Comparison of ENCODE assay signal across 8 mouse cellular contexts in the genomic region with DNA sequence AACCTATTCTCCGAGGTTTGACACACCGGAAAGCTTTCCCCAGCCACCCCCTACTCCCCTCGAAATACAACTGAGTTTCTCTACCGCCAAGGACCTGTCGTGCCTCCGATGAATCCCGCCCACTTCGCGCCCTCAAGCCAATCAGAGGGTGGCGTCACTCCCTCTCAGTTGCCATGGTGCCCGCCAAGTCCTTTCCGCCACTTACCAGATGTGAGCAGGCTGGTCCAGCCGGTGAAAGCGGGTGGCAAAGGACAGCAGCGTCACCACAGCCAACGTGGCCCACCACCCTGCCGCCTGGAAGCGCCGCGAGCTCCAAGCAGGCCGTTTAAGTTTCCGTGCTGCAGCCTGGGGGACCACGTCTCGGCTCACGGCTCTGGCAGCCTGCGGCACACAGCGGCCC. TPM values are rescaled to one million over a fixed set of nuclear protein-coding genes. Genes with fewer than 3 reads are reported as not detected.
DNase-seq lines count a peak whose midpoint lies in the region; ATAC-seq and TF ChIP-seq lines count a peak whose summit lies in the region.

Gene Gstz1, plus strand, starts transcription at position 200 of the 400 bp plus-strand sequence.

- in situ Hi-C loops in CH12.LX (cut with MboI; ENCODE audit: low pct_ligation_motif_present, low pct_unique_long_range_greater_than_20kb, low sequenced_read_pairs), result no loop called here

- peak within 1 kb of the TSS; percentile 92 for H3K9ac ChIP-seq in CH12.LX (ENCODE audit: insufficient read depth, low read depth)
- H3K9ac ChIP-seq in forebrain, embryonic 11.5 days (ENCODE audit: low read length), result peak within 1 kb of the TSS; percentile 63
- H3K9ac ChIP-seq in heart, embryonic 16.5 days (ENCODE audit: low read length), result peak within 1 kb of the TSS; percentile 83
- H3K9ac ChIP-seq in liver, embryonic 15.5 days, result peak within 1 kb of the TSS; percentile 77
- peak within 1 kb of the TSS; percentile 73 for H3K9ac ChIP-seq in neural tube, embryonic 12.5 days

- peak within 1 kb of the TSS; percentile 89 for H3K4me2 ChIP-seq in CH12.LX (ENCODE audit: insufficient read depth, low read depth, poor library complexity, severe bottlenecking)
- H3K4me2 ChIP-seq in forebrain, embryonic 11.5 days (ENCODE audit: low read depth, low read length, severe bottlenecking), result peak within 1 kb of the TSS; percentile 62
- peak within 1 kb of the TSS; percentile 87 for H3K4me2 ChIP-seq in heart, embryonic 16.5 days (ENCODE audit: low read depth, low read length)
- H3K4me2 ChIP-seq in liver, embryonic 15.5 days, result peak within 1 kb of the TSS; percentile 94
- H3K4me2 ChIP-seq in neural tube, embryonic 12.5 days (replicated peaks), result peak within 1 kb of the TSS; percentile 69

- TF ChIP-seq CTCF in CH12.LX (conservative IDR thresholded peaks at IDR 0.05 in 1 of 2, IDR thresholded peaks at IDR 0.05 in 1 of 2; ENCODE audit: low read depth in 2 of 2, low read length in 2 of 2), result no peak
- TF ChIP-seq CTCF in testis, adult 2 months (IDR thresholded peaks at IDR 0.05; ENCODE audit: control insufficient read depth, insufficient read depth, insufficient replicate concordance, low read depth, low read length), result no peak

- peak; percentile 89 for ATAC-seq in forebrain, embryonic 11.5 days (replicated peaks; ENCODE audit: low FRiP score)
- ATAC-seq in heart, embryonic 16.5 days (replicated peaks; ENCODE audit: extremely low read depth, insufficient read depth, low FRiP score), result peak; percentile 81
- ATAC-seq in liver, embryonic 15.5 days (ENCODE audit: insufficient read depth), result peak; percentile 82
- peak; percentile 93 for ATAC-seq in neural tube, embryonic 12.5 days (ENCODE audit: low FRiP score, low read depth)

- H3K27ac ChIP-seq in CH12.LX (ENCODE audit: insufficient read depth, low read depth), result peak within 1 kb of the TSS; percentile 86
- peak within 1 kb of the TSS; percentile 86 for H3K27ac ChIP-seq in forebrain, embryonic 11.5 days (ENCODE audit: low read depth, low read length)
- H3K27ac ChIP-seq in heart, embryonic 16.5 days (ENCODE audit: low read length), result peak within 1 kb of the TSS; percentile 95
- peak within 1 kb of the TSS; percentile 86 for H3K27ac ChIP-seq in liver, embryonic 15.5 days (replicated peaks)
- H3K27ac ChIP-seq in neural tube, embryonic 12.5 days, result peak within 1 kb of the TSS; percentile 84
- H3K27ac ChIP-seq in testis, adult 2 months (ENCODE audit: control insufficient read depth, insufficient read depth, low read depth, low read length), result peak within 1 kb of the TSS; percentile 99

- no peak for TF ChIP-seq EP300 in CH12.LX (IDR thresholded peaks at IDR 0.05; ENCODE audit: low read length)

- peak; percentile 88 for DNase-seq in CH12.LX (ENCODE audit: extremely low read depth)
- peak; percentile 86 for DNase-seq in c-Kit-positive CD71-positive TER-119-negative erythroid progenitor cells, embryonic 14.5 days (ENCODE audit: low read depth)
- DNase-seq in forebrain, embryonic 11.5 days (ENCODE audit: low spot score), result peak; percentile 93
- DNase-seq in kidney, postnatal 36 days, result peak; percentile 93 to 94

- H3K36me3 ChIP-seq in CH12.LX (replicated peaks in 1 of 2; ENCODE audit: control insufficient read depth in 1 of 2, insufficient read depth in 1 of 2, low read length in 1 of 2), result peaks cover 3 to 8% of the 10 kb centered on the region in 2 experiments
- H3K36me3 ChIP-seq in forebrain, embryonic 11.5 days (ENCODE audit: control insufficient read depth, insufficient read depth, low read length), result no peaks in the 10 kb centered on the region; the same call in 1 of the 2 replicates
- no peaks in the 10 kb centered on the region for H3K36me3 ChIP-seq in heart, embryonic 16.5 days (ENCODE audit: control insufficient read depth, insufficient read depth)
- peaks cover 8% of the 10 kb centered on the region for H3K36me3 ChIP-seq in liver, embryonic 15.5 days (replicated peaks)
- peaks cover 7% of the 10 kb centered on the region for H3K36me3 ChIP-seq in neural tube, embryonic 12.5 days
- no peaks in the 10 kb centered on the region for H3K36me3 ChIP-seq in testis, adult 2 months (ENCODE audit: control insufficient read depth, insufficient read depth, low read length)

- dilution Hi-C loops in CH12.LX (cut with MboI; ENCODE audit: extremely low pct_ligation_motif_present, extremely low pct_unique_long_range_greater_than_20kb, low sequenced_read_pairs), result no loop called here

- H3K79me2 ChIP-seq in CH12.LX (replicated peaks; ENCODE audit: control insufficient read depth, extremely low read depth, insufficient read depth, poor library complexity, severe bottlenecking), result peaks cover 22% of the 10 kb centered on the region

- no peak for TF ChIP-seq RAD21 in CH12.LX (IDR thresholded peaks at IDR 0.05; ENCODE audit: low read depth, low read length)

- H3K4me1 ChIP-seq in CH12.LX (ENCODE audit: control insufficient read depth in 1 of 2, insufficient read depth in 2 of 2), result peaks cover 0 to 20% of the 10 kb centered on the region in 2 experiments; a peak in 2 of 4 replicates
- H3K4me1 ChIP-seq in forebrain, embryonic 11.5 days (replicated peaks; ENCODE audit: control insufficient read depth, insufficient read depth, low read length), result peaks cover 3% of the 10 kb centered on the region; the same call in 1 of the 2 replicates
- H3K4me1 ChIP-seq in heart, embryonic 16.5 days (ENCODE audit: control insufficient read depth, insufficient read depth, low read length), result peaks cover 13% of the 10 kb centered on the region
- peaks cover 20% of the 10 kb centered on the region for H3K4me1 ChIP-seq in liver, embryonic 15.5 days (replicated peaks)
- peaks cover 12% of the 10 kb centered on the region; the same call in 1 of the 2 replicates for H3K4me1 ChIP-seq in neural tube, embryonic 12.5 days
- H3K4me1 ChIP-seq in testis, adult 2 months (ENCODE audit: control insufficient read depth, insufficient read depth, low read length), result peaks cover 3% of the 10 kb centered on the region

- peaks cover 5% of the 10 kb centered on the region for H3K9me3 ChIP-seq in CH12.LX (replicated peaks; ENCODE audit: low read length)
- peaks cover 2% of the 10 kb centered on the region; the same call in 1 of the 2 replicates for H3K9me3 ChIP-seq in forebrain, embryonic 11.5 days (ENCODE audit: control insufficient read depth, low read length)
- no peaks in the 10 kb centered on the region for H3K9me3 ChIP-seq in heart, embryonic 16.5 days (replicated peaks; ENCODE audit: control insufficient read depth, low read length)
- H3K9me3 ChIP-seq in liver, embryonic 15.5 days (replicated peaks), result no peaks in the 10 kb centered on the region
- no peaks in the 10 kb centered on the region; the same call in 1 of the 2 replicates for H3K9me3 ChIP-seq in neural tube, embryonic 12.5 days

- no peak for TF ChIP-seq POLR2A in CH12.LX (IDR thresholded peaks at IDR 0.05; ENCODE audit: low read depth, low read length)
- peak; percentile 95; the same call in 1 of the 2 replicates for TF ChIP-seq POLR2A in testis, adult 2 months (IDR thresholded peaks at IDR 0.05; ENCODE audit: control insufficient read depth, low read depth, low read length)

- under 1% methylated on average over 27 of the region's 27 CpGs for WGBS in forebrain, embryonic 11.5 days
- WGBS in heart, embryonic 16.5 days, result 1% methylated on average over 24 of the region's 27 CpGs
- WGBS in liver, embryonic 15.5 days (ENCODE audit: insufficient replicate concordance), result under 1% methylated on average over 27 of the region's 27 CpGs
- under 1% methylated on average over 27 of the region's 27 CpGs for WGBS in neural tube, embryonic 12.5 days

- H3K27me3 ChIP-seq in CH12.LX (replicated peaks), result no peaks in the 10 kb centered on the region
- H3K27me3 ChIP-seq in forebrain, embryonic 11.5 days (ENCODE audit: control insufficient read depth, insufficient read depth, low read length), result no peaks in the 10 kb centered on the region
- no peaks in the 10 kb centered on the region for H3K27me3 ChIP-seq in heart, embryonic 16.5 days (ENCODE audit: control insufficient read depth, insufficient read depth, low read length)
- no peaks in the 10 kb centered on the region for H3K27me3 ChIP-seq in liver, embryonic 15.5 days
- no peaks in the 10 kb centered on the region for H3K27me3 ChIP-seq in neural tube, embryonic 12.5 days (replicated peaks)
- no peaks in the 10 kb centered on the region for H3K27me3 ChIP-seq in testis, adult 2 months (ENCODE audit: control insufficient read depth, insufficient read depth, low read length)

- peak within 1 kb of the TSS; percentile 75 to 98 (median 85) for H3K4me3 ChIP-seq in CH12.LX (replicated peaks in 1 of 3; ENCODE audit: low read depth in 2 of 3, low read length in 2 of 3, poor library complexity in 1 of 3)
- peak within 1 kb of the TSS; percentile 86 for H3K4me3 ChIP-seq in forebrain, embryonic 11.5 days (ENCODE audit: low read depth, low read length)
- H3K4me3 ChIP-seq in heart, embryonic 16.5 days (ENCODE audit: low read length), result peak within 1 kb of the TSS; percentile 88
- peak within 1 kb of the TSS; percentile 92 for H3K4me3 ChIP-seq in liver, embryonic 15.5 days (replicated peaks)
- H3K4me3 ChIP-seq in neural tube, embryonic 12.5 days, result peak within 1 kb of the TSS; percentile 86
- peak within 1 kb of the TSS; percentile 97 for H3K4me3 ChIP-seq in testis, adult 2 months (ENCODE audit: control insufficient read depth, low read depth, low read length)

TF ChIP-seq in CH12.LX, 34 proteins besides CTCF, POLR2A, EP300 and RAD21:
- TF ChIP-seq SIN3A (IDR thresholded peaks at IDR 0.05; ENCODE audit: low read length) (peak; percentile 88), HCFC1 (IDR thresholded peaks at IDR 0.05; ENCODE audit: low read depth, low read length) (no peak), NRF1 (IDR thresholded peaks at IDR 0.05; ENCODE audit: low read depth, low read length) (no peak), JUN (IDR thresholded peaks at IDR 0.05; ENCODE audit: insufficient read depth, low read depth, low read length) (no peak), MXI1 (IDR thresholded peaks at IDR 0.05; ENCODE audit: low read depth, low read length) (peak; percentile 92), TBP (conservative IDR thresholded peaks at IDR 0.05; ENCODE audit: low read depth, low read length) (0 out of 2 replicates have a peak, but pooled peaks have one; percentile 30)

RNA-seq across cellular contexts. Expression of gene Gstz1, which starts in this region (rescaled TPM):
- total RNA-seq in CH12.LX (2012; rRNA removed) (16.7 and 22.3 TPM in 2 replicates), CH12.LX (2014; rRNA removed) (26.8 and 27.5 TPM in 2 replicates)
- polyA plus RNA-seq in CH12.LX (2012; ENCODE audit: insufficient read length, low read depth), result 19.7 and 20.5 TPM in 2 replicates
- polyA plus RNA-seq in forebrain, embryonic 11.5 days (2014; fragmentation: Nextera tagmentation; extraction: Ambion mirVana), result 29.7 and 34.0 TPM in 2 replicates
- polyA plus RNA-seq in heart, embryonic 16.5 days (2015; fragmentation: Nextera tagmentation; extraction: Ambion mirVana), result 26.7 and 32.3 TPM in 2 replicates
- 99.1 and 101 TPM in 2 replicates for polyA plus RNA-seq in liver, embryonic 15.5 days (2015; fragmentation: Nextera tagmentation; extraction: Ambion mirVana)
- polyA plus RNA-seq in neural tube, embryonic 12.5 days (2016; fragmentation: Nextera tagmentation; extraction: Ambion mirVana), result 24.6 and 29.7 TPM in 2 replicates
- 76.4 and 81.4 TPM in 2 replicates for polyA plus RNA-seq in testis, adult 2 months (2012; rRNA removed)

Comparison
In these comparisons a context has a peak if more than half of its experiments do, and no peak if none do; other contexts are left out.
1. Peak in every context shown above with its lines: DNase-seq, ATAC-seq, H3K4me3 ChIP-seq and H3K27ac ChIP-seq.